Mouse (Mus musculus): ENCODE data around the gene Trnt1.

GRCm38 (mm10) chr6:106729682-106730314 lies 39.1 kb upstream of the Trnt1 start:
- TF ChIP-seq POLR2A (IDR thresholded peaks at IDR 0.05; ENCODE audit: borderline replicate concordance, control insufficient read depth, low read depth, low read length) (no peak), CTCF (IDR thresholded peaks at IDR 0.05; ENCODE audit: control insufficient read depth, insufficient read depth, low read length) (no peak)

Measured in bone marrow, adult 2 months (tissue).